Comparison of ENCODE assay signal across 16 mouse cellular contexts in the genomic region with DNA sequence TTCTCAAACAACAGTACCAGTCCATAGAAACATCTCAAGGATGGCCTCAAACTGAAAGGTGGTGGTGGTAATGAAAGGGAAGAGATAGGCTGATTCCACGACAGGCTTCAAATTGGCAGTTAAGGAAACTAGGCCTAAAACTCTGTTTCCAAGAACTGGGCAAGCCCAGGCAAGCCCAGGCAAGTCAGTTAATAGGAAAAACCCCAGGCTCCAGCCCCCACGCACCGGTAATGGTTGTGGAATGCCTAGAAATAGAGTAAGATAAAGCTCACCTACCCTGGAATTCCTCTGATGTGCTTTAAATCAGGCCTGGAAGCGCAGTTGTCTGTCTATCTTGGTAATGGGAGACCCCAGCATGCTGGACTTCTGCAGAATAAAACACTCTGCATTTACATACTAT. TPM values are rescaled to one million over a fixed set of nuclear protein-coding genes. Genes with fewer than 3 reads are reported as not detected.
DNase-seq lines count a peak whose midpoint lies in the region; TF ChIP-seq lines count a peak whose summit lies in the region.
"Had no signal": no experiment of that assay in that cellular context is flagged by ENCODE, and none has a peak within 500 bp of the region (broad histone marks: within the 10 kb centered on the region; RNA-seq: fewer than 3 reads in every experiment).

No protein-coding gene starts in this region.

- TF ChIP-seq CTCF in CH12.LX (conservative IDR thresholded peaks at IDR 0.05 in 1 of 2, IDR thresholded peaks at IDR 0.05 in 1 of 2; ENCODE audit: low read depth in 2 of 2, low read length in 2 of 2) = no peak

- H3K27ac ChIP-seq in CH12.LX (ENCODE audit: insufficient read depth, low read depth) = no peak overlapping the region
- H3K27ac ChIP-seq: embryonic facial prominence, embryonic 10.5 days; forebrain, embryonic 10.5 days; forebrain, embryonic 15.5 days; heart, embryonic 15.5 days; hindbrain, embryonic 13.5 days; hindbrain, postnatal 0 days had no signal

- no peaks in the 10 kb centered on the region for H3K27me3 ChIP-seq in CH12.LX (replicated peaks)
- H3K27me3 ChIP-seq: forebrain, embryonic 15.5 days; heart, embryonic 15.5 days; hindbrain, embryonic 13.5 days had no signal

- TF ChIP-seq EP300 in CH12.LX (IDR thresholded peaks at IDR 0.05; ENCODE audit: low read length) = no peak

- no peaks in the 10 kb centered on the region for H3K9me3 ChIP-seq in CH12.LX (replicated peaks; ENCODE audit: low read length)
- H3K9me3 ChIP-seq: embryonic facial prominence, embryonic 10.5 days; forebrain, embryonic 10.5 days; forebrain, embryonic 15.5 days; heart, embryonic 15.5 days; hindbrain, embryonic 13.5 days had no signal

- in situ Hi-C loops in CH12.LX (cut with MboI; ENCODE audit: low pct_ligation_motif_present, low pct_unique_long_range_greater_than_20kb, low sequenced_read_pairs) = no loop called here

- no peaks in the 10 kb centered on the region for H3K79me2 ChIP-seq in CH12.LX (replicated peaks; ENCODE audit: control insufficient read depth, extremely low read depth, insufficient read depth, poor library complexity, severe bottlenecking)

- H3K9ac ChIP-seq in CH12.LX (ENCODE audit: insufficient read depth, low read depth) = no peak overlapping the region
- H3K9ac ChIP-seq: forebrain, embryonic 15.5 days; heart, embryonic 15.5 days; hindbrain, embryonic 13.5 days had no signal

- H3K36me3 ChIP-seq in CH12.LX (replicated peaks in 1 of 2; ENCODE audit: control insufficient read depth in 1 of 2, insufficient read depth in 1 of 2, low read length in 1 of 2) = no peaks in the 10 kb centered on the region
- H3K36me3 ChIP-seq: embryonic facial prominence, embryonic 10.5 days; forebrain, embryonic 10.5 days; forebrain, embryonic 15.5 days; heart, embryonic 15.5 days; hindbrain, embryonic 13.5 days had no signal

- dilution Hi-C loops in CH12.LX (cut with MboI; ENCODE audit: extremely low pct_ligation_motif_present, extremely low pct_unique_long_range_greater_than_20kb, low sequenced_read_pairs) = no loop called here

- TF ChIP-seq POLR2A in CH12.LX (IDR thresholded peaks at IDR 0.05; ENCODE audit: low read depth, low read length) = no peak

- peak overlapping the region; percentile 12; the same call in 1 of the 2 replicates for H3K4me2 ChIP-seq in CH12.LX (ENCODE audit: insufficient read depth, low read depth, poor library complexity, severe bottlenecking)
- H3K4me2 ChIP-seq: forebrain, embryonic 15.5 days; heart, embryonic 11.5 days; heart, embryonic 15.5 days; hindbrain, embryonic 13.5 days had no signal

- DNase-seq in heart, adult 11 months = peak; percentile 64
- DNase-seq in heart, adult 18-20 months = no peak
- DNase-seq in CH12.LX (ENCODE audit: extremely low read depth) (peak; percentile 45), MEL-GATA-1-ER (ENCODE audit: extremely low read depth, low read depth) (peak; percentile 29), ZHBTc4 (ENCODE audit: low read depth, low spot score) (peak; percentile 47)
- DNase-seq in urinary bladder, postnatal 4 days (ENCODE audit: low spot score in 2 of 2) = no peak
- DNase-seq in kidney, postnatal 36 days = no peak
- DNase-seq in spleen, postnatal 36 days (ENCODE audit: low spot score in 2 of 2) = no peak

- H3K4me1 ChIP-seq in CH12.LX (ENCODE audit: control insufficient read depth in 1 of 2, insufficient read depth in 2 of 2) = peaks cover 8 to 34% of the 10 kb centered on the region in 2 experiments
- H3K4me1 ChIP-seq: embryonic facial prominence, embryonic 10.5 days; forebrain, embryonic 10.5 days; forebrain, embryonic 15.5 days; heart, embryonic 15.5 days; hindbrain, embryonic 13.5 days had no signal

- no peak overlapping the region for H3K4me3 ChIP-seq in CH12.LX (replicated peaks in 1 of 3; ENCODE audit: low read depth in 2 of 3, low read length in 2 of 3, poor library complexity in 1 of 3)
- H3K4me3 ChIP-seq: embryonic facial prominence, embryonic 10.5 days; erythroblast, embryonic 14.5 days; forebrain, embryonic 10.5 days; forebrain, embryonic 15.5 days; heart, embryonic 15.5 days; hindbrain, embryonic 13.5 days had no signal

- no peak for TF ChIP-seq RAD21 in CH12.LX (IDR thresholded peaks at IDR 0.05; ENCODE audit: low read depth, low read length)

TF ChIP-seq in CH12.LX, 34 proteins besides CTCF, POLR2A, EP300 and RAD21:
- no peak for TF ChIP-seq ZMIZ1 (IDR thresholded peaks at IDR 0.05; ENCODE audit: low read depth, low read length)
- TF ChIP-seq CHD1 (IDR thresholded peaks at IDR 0.05; ENCODE audit: low read depth, low read length) = peak; percentile 94; the same call in 1 of the 2 replicates
TF ChIP-seq in CH12.LX: peak in this region for 1.

RNA-seq across cellular contexts. Expression of gene Dnaja2, which starts 47.6 kb away (rescaled TPM):
- 100 to 1,000 TPM; 284 to 287 TPM for total RNA-seq in heart, adult 18-20 months (2021)
- total RNA-seq in CH12.LX (2012; rRNA removed) (150 and 183 TPM in 2 replicates), CH12.LX (2014; rRNA removed) (227 and 273 TPM in 2 replicates)
- 471 and 538 TPM in 2 replicates for polyA plus RNA-seq in CH12.LX (2012; ENCODE audit: insufficient read length, low read depth)

Comparison
In these comparisons a context has a peak if more than half of its experiments do, and no peak if none do; other contexts are left out.
1. DNase-seq: peak in heart, adult 11 months (single experiment), CH12.LX (single experiment), MEL-GATA-1-ER (single experiment) and ZHBTc4 (single experiment); none in heart, adult 18-20 months (0 of 2), urinary bladder, postnatal 4 days (0 of 2), kidney, postnatal 36 days (0 of 2) and spleen, postnatal 36 days (0 of 2).